Mouse (Mus musculus): ENCODE data around the gene Stk40.

GRCm38 (mm10) chr4:126084382-126084781, 19.4 kb upstream of the Stk40 start:
- TF ChIP-seq POLR2A (IDR thresholded peaks at IDR 0.05; ENCODE audit: insufficient read depth, low read length) = no peak
- TF ChIP-seq CTCF (IDR thresholded peaks at IDR 0.05; ENCODE audit: low read depth, low read length) = no peak
- TF ChIP-seq EP300 (IDR thresholded peaks at IDR 0.05; ENCODE audit: insufficient read depth, low read depth, low read length) = no peak

All from ES-Bruce4 (cell line).